Mouse (Mus musculus) heart, embryonic 11.5 days (tissue): ENCODE data around the gene Dpagt1. TPM values are rescaled to one million over a fixed set of nuclear protein-coding genes. Genes with fewer than 3 reads are reported as not detected.
A peak's percentile ranks its signal among the peaks of the same experiment; 100 is the strongest.
"Not testable (repeated sequence)": the region's sequence is repeated elsewhere in the genome, so short reads cannot be mapped to it uniquely, and the experiment has no call there.

Experiments used
- ATAC-seq: fragments of 200-750 bp; cut with Nextera tagmentation; replicated peaks from 2 replicates; pipeline ENCODE4 v1.8.0; 2017; ENCODE audit warnings: moderate library complexity; ENCODE audit not compliant: insufficient number of reproducible peaks, low FRiP score, low TSS enrichment
- H3K27ac ChIP-seq: fragments of 300-500 bp; sonication (generic); 2 replicates; pipeline ENCODE4 v1.5.1; 2014; ENCODE audit warnings: mild to moderate bottlenecking, low read depth, low read length
- H3K27me3 ChIP-seq: fragments of 300-500 bp; sonication (generic); 2 replicates; pipeline ENCODE4 v1.6.1; 2014; ENCODE audit warnings: mild to moderate bottlenecking, low read length, mixed read lengths; ENCODE audit not compliant: control insufficient read depth, insufficient read depth
- H3K36me3 ChIP-seq: fragments of 300-500 bp; sonication (generic); 2 replicates; pipeline ENCODE4 v1.6.1; 2014; ENCODE audit warnings: mild to moderate bottlenecking, low read length, moderate library complexity, mixed read lengths; ENCODE audit not compliant: control insufficient read depth, insufficient read depth
- H3K4me1 ChIP-seq: fragments of 300-500 bp; sonication (generic); 2 replicates; pipeline ENCODE4 v1.6.1; 2014; ENCODE audit warnings: low read length; ENCODE audit not compliant: control insufficient read depth, insufficient read depth
- H3K4me2 ChIP-seq: fragments of 300-500 bp; sonication (generic); 2 replicates; pipeline ENCODE4 v1.6.1; 2014; ENCODE audit warnings: mild to moderate bottlenecking, moderate library complexity
- H3K4me3 ChIP-seq: fragments of 300-500 bp; sonication (generic); 2 replicates; pipeline ENCODE4 v1.5.1; 2014; ENCODE audit warnings: low read depth, low read length
- H3K9ac ChIP-seq: fragments of 300-500 bp; sonication (generic); 2 replicates; pipeline ENCODE4 v1.6.1; 2014; ENCODE audit warnings: mild to moderate bottlenecking, low read depth, low read length, moderate library complexity
- H3K9me3 ChIP-seq: fragments of 300-500 bp; sonication (generic); replicated peaks from 2 replicates; pipeline ENCODE4 v1.6.1; 2016; ENCODE audit warnings: low read length; ENCODE audit not compliant: control insufficient read depth
- WGBS: fragments of 180-500 bp; shearing (Covaris S2); extraction: QIAGEN DNeasy Blood & Tissue Kit; methylation state at CpG from one replicate; pipeline ENCODE4 v1.1.7; 2014; ENCODE audit not compliant: insufficient replicate concordance; 5-methylcytosine and 5-hydroxymethylcytosine counted together
- polyA plus RNA-seq: library from polyadenylated mRNA; unstranded; fragments of >200 nt; fragmentation: Nextera tagmentation; extraction: Ambion mirVana; gene quantifications from 2 replicates; pipeline ENCODE4 v1.2.1, GENCODE M21; 2014

Gene Dpagt1
- polyA plus RNA-seq, 1 experiment from 2014 or later, result 46.3 TPM

GRCm38 (mm10) chr9:44323656-44324055 lies 2.2 kb upstream of the Dpagt1 start:
- not testable (repeated sequence) for ATAC-seq, H3K4me2 ChIP-seq, H3K36me3 ChIP-seq, H3K9me3 ChIP-seq, H3K27me3 ChIP-seq, H3K9ac ChIP-seq, H3K27ac ChIP-seq, H3K4me3 ChIP-seq
- H3K4me1 ChIP-seq, result peaks cover 12% of the 10 kb centered on the region
- WGBS, result 72% methylated on average over 4 of the region's 4 CpGs

- Histone ChIP-seq H3K9me3 (no peaks in the 10 kb centered on the region), H3K36me3 (peaks cover 3% of the 10 kb centered on the region; the same call in 1 of the 2 replicates), H3K27me3 (no peaks in the 10 kb centered on the region), H3K4me2 (no peak overlapping the region), H3K4me1 (peaks cover 11% of the 10 kb centered on the region; the same call in 1 of the 2 replicates), H3K27ac (no peak overlapping the region), H3K4me3 (no peak overlapping the region), H3K9ac (no peak overlapping the region)
- ATAC-seq, result no peak
- WGBS, result 83% methylated on average over 6 of the region's 6 CpGs
Observed at GRCm38 (mm10) chr9:44324147-44324546, 1.7 kb upstream of the Dpagt1 start.

GRCm38 (mm10) chr9:44325032-44325767 lies 619 bp upstream of the Dpagt1 start:
- not testable (repeated sequence) for H3K27ac ChIP-seq, H3K4me3 ChIP-seq, ATAC-seq, H3K9me3 ChIP-seq, H3K27me3 ChIP-seq, H3K36me3 ChIP-seq
- WGBS, result 66% methylated on average over 7 of the region's 8 CpGs
- H3K9ac ChIP-seq, result peak overlapping the region; percentile 92; the same call in 1 of the 2 replicates
- H3K4me2 ChIP-seq, result peak overlapping the region; percentile 75
- H3K4me1 ChIP-seq, result peaks cover 11% of the 10 kb centered on the region; the same call in 1 of the 2 replicates

GRCm38 (mm10) chr9:44326371-44327063 lies 698 bp downstream of the Dpagt1 start:
- peaks cover 11% of the 10 kb centered on the region; the same call in 1 of the 2 replicates for H3K4me1 ChIP-seq
- WGBS, result under 1% methylated on average over 38 of the region's 38 CpGs
- H3K27me3 ChIP-seq, result no peaks in the 10 kb centered on the region
- H3K9me3 ChIP-seq, result no peaks in the 10 kb centered on the region
- peak; percentile 86 for ATAC-seq
- H3K4me3 ChIP-seq, result peak overlapping the region; percentile 85
- H3K27ac ChIP-seq, result peak overlapping the region; percentile 93
- peak overlapping the region; percentile 92 for H3K9ac ChIP-seq
- peaks cover 12% of the 10 kb centered on the region for H3K36me3 ChIP-seq
- H3K4me2 ChIP-seq, result peak overlapping the region; percentile 75

- Histone ChIP-seq H3K36me3 (peaks cover 12% of the 10 kb centered on the region), H3K4me2 (peak overlapping the region; percentile 75), H3K9me3 (no peaks in the 10 kb centered on the region), H3K27me3 (no peaks in the 10 kb centered on the region), H3K9ac (peak overlapping the region; percentile 92), H3K27ac (peak overlapping the region; percentile 93), H3K4me1 (peaks cover 11% of the 10 kb centered on the region; the same call in 1 of the 2 replicates), H3K4me3 (peak overlapping the region; percentile 85)
- under 1% methylated on average over 22 of the region's 22 CpGs for WGBS
- ATAC-seq, result peak; percentile 54
Observed at GRCm38 (mm10) chr9:44327064-44327711, 1.4 kb downstream of the Dpagt1 start.

- Histone ChIP-seq H3K4me2 (peak overlapping the region; percentile 75), H3K27ac (peak overlapping the region; percentile 93; the same call in 1 of the 2 replicates), H3K9ac (peak overlapping the region; percentile 31), H3K36me3 (peaks cover 19% of the 10 kb centered on the region), H3K9me3 (no peaks in the 10 kb centered on the region), H3K4me3 (peak overlapping the region; percentile 85), H3K27me3 (no peaks in the 10 kb centered on the region), H3K4me1 (peaks cover 11% of the 10 kb centered on the region; the same call in 1 of the 2 replicates)
- whole genome bisulfite sequencing, result 91% methylated on average over 5 of the region's 5 CpGs
- ATAC-seq, result no peak
Observed at GRCm38 (mm10) chr9:44327926-44328325, 2.1 kb downstream of the Dpagt1 start.

- Histone ChIP-seq H3K9ac (no peak overlapping the region), H3K27ac (no peak overlapping the region), H3K36me3 (peaks cover 27% of the 10 kb centered on the region), H3K4me1 (peaks cover 9% of the 10 kb centered on the region; the same call in 1 of the 2 replicates), H3K4me3 (no peak overlapping the region), H3K9me3 (no peaks in the 10 kb centered on the region), H3K4me2 (no peak overlapping the region), H3K27me3 (no peaks in the 10 kb centered on the region)
- no peak for ATAC-seq
- 94% methylated on average over 6 of the region's 6 CpGs for WGBS
Observed at GRCm38 (mm10) chr9:44330736-44331135, 4.9 kb downstream of the Dpagt1 start.

- WGBS, result 92% methylated on average over 13 of the region's 13 CpGs
- Histone ChIP-seq H3K27ac (no peak overlapping the region), H3K27me3 (no peaks in the 10 kb centered on the region), H3K4me3 (no peak overlapping the region), H3K9ac (no peak overlapping the region), H3K4me1 (peaks cover 8% of the 10 kb centered on the region; the same call in 1 of the 2 replicates), H3K9me3 (no peaks in the 10 kb centered on the region), H3K36me3 (peaks cover 27% of the 10 kb centered on the region), H3K4me2 (peak overlapping the region; percentile 7; the same call in 1 of the 2 replicates)
- ATAC-seq, result no peak
Observed at GRCm38 (mm10) chr9:44332918-44333638, 7.3 kb downstream of the Dpagt1 start.
